Mouse (Mus musculus) spleen, adult 2 months (tissue): Measurements from ENCODE around the gene Cdc40.

Experiments
- CTCF ChIP-seq: fragments of 200-500 bp; IDR thresholded peaks from 2 replicates; pipeline ENCODE4 v1.5.1; 2011; ENCODE audit warnings: mild to moderate bottlenecking, inconsistent platforms; ENCODE audit not compliant: insufficient read depth, insufficient read length, insufficient replicate concordance; ENCODE audit errors: extremely low read depth
- POLR2A ChIP-seq: fragments of 200-500 bp; IDR thresholded peaks from 2 replicates; pipeline ENCODE4 v1.6.1; 2011; ENCODE audit warnings: low read depth, low read length, inconsistent platforms

GRCm38 (mm10) chr10:40918669-40919440, 35.7 kb upstream of the Cdc40 start:
- TF ChIP-seq CTCF (no peak), POLR2A (no peak)
